Mouse (Mus musculus): ENCODE results near the gene Mad1l1. TPM values are rescaled to one million over a fixed set of nuclear protein-coding genes. Genes with fewer than 3 reads are reported as not detected.

Mad1l1 gene
- total RNA-seq, 2 experiments from 2014 or later, result 17.6 to 18.6 TPM

DNA sequence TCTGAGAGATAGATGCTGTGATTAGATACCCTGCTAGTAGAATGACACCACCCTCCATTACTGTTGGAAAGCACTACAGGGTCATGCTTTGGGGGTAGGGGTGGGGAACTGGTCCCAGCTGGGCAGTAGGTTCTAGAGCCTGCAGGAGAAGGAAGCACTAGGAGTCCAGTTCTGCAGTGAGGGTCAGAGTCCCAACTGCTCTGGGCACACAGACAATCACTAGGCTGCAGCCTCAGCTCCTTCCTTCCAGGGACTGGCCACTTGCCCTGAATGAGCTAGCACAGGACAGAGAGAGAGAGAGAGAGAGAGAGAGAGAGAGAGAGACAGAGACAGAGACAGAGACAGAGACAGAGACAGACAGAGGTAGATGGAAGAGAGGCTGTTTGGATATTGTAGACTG is 255.1 kb downstream of the Mad1l1 start:
- no peak for DNase-seq (ENCODE audit: extremely low spot score in 1 of 2, low spot score in 1 of 2)

DNA sequence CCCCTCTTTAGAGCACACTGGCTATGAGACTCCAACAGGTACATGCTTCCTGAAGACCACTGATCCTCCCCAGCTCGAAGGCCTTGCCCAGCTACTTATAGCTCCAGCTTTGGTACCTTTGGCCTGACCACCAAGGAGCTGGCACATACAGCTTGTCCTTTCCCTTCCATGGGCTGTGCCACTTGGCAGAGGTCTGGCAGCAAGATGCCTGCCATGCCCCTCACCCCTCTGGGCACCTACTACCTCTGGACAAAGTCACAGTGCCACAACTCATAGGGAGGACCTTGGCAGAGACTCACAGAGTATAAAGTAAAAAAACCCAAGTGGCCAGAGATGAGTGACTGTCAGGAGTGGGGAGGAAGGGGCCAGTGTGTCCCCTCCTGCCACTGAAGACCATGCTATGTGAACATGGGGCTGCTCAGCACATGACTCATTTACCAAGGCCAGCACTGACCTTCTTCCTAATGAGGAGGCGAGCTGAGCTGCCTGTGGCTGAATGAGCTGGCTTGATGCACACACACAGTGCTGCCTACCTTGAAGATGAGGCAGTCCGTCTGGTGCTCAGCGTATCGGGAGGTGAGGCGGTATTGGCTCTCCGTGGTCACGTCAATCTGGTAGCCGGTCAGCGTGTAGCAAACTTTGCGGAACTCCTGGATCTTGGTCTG is 255.9 kb downstream of the Mad1l1 start:
- DNase-seq (ENCODE audit: extremely low spot score in 1 of 2, low spot score in 1 of 2), result no peak

DNA sequence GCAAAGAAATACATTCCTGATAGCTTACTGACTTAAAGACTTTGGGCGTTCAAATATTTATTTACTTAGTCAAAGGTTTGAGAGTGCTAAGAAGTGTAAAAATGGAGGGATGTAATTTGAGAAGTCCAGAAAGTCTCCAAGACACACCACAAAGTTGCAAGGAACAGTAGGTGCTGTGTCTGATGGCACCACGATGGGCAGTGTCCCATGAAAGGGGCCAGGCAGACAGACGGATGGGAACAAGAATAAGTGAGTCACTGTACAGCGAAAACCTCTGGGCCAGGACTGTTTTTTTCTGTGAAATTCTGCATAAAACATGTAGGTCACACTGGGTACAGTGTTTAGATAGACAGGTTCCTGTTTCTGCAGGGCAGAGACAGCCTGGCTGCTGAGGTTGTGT is 256.8 kb downstream of the Mad1l1 start:
- no peak for DNase-seq (ENCODE audit: extremely low spot score in 1 of 2, low spot score in 1 of 2)

DNA sequence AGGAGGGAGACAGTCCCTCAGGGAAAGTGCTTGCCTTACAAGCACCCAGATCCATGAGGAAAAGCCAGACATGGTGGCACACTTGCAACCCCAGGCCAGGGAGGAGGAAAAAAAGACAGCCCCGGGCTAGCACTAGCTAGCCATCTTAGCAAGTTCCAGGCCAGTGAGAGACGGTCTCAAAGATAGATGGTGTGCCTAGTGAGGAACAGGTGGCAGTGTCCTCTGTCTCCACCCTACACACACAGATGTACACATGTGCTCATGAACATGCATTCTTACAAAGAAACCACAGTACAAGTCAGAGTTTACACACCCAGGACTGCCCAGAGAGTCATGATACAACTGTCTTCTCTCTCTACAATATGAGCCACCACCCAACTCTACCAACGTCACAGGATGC is 258.5 kb downstream of the Mad1l1 start:
- DNase-seq (ENCODE audit: extremely low spot score in 1 of 2, low spot score in 1 of 2), result no peak

GRCm38 (mm10) chr5:140062316-140062715 is 259.0 kb downstream of the Mad1l1 start:
- no peak for DNase-seq (ENCODE audit: extremely low spot score in 1 of 2, low spot score in 1 of 2)

- DNase-seq (ENCODE audit: extremely low spot score in 1 of 2, low spot score in 1 of 2), result peak; percentile 34 to 49
These were observed 260.0 kb downstream of the Mad1l1 start for GRCm38 (mm10) chr5:140061296-140061879.

GRCm38 (mm10) chr5:140056291-140056690 is 265.1 kb downstream of the Mad1l1 start:
- no peak for DNase-seq (ENCODE audit: extremely low spot score in 1 of 2, low spot score in 1 of 2)

- DNase-seq (ENCODE audit: extremely low spot score in 1 of 2, low spot score in 1 of 2), result no peak
These were observed 265.9 kb downstream of the Mad1l1 start for GRCm38 (mm10) chr5:140055431-140055830.

DNA sequence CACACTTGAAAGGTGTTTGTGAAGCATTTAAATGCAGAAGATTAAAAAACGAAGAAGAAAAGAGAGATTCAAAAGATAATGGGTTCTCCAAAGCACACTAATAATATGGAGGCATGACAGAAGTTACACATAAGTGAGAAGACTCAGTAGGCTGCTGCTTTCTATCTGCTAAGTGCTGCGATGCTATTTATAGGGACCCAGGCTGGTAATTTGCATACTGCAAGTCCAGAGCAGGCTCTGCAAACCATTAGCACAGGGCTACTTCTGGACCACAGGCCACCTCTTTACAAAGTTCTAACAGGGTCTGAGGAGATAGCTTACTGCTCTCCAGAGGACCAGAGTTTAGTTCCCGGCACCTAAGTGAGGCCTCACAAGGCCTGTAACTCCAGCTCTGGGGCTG is 267.7 kb downstream of the Mad1l1 start:
- DNase-seq (ENCODE audit: extremely low spot score in 1 of 2, low spot score in 1 of 2), result no peak

DNA sequence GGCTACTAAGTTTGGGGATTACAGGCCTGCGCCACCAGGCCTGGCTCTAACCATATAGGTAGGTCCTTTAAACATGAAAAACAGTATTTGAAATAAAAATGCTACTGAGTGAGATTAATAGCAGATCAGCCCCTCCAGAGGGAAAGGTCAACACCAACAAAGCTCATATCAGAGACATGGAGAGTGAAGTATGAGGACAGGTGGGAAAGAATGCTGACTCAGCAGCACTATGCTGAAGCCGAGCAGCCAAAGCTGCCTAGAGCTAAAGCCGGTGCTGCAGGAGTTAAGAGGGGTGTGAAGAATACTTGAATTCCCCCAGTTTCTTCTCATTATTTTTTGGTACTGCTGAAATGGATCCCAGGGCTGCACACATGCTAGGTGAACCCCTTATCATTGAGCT is 268.9 kb downstream of the Mad1l1 start:
- DNase-seq (ENCODE audit: extremely low spot score in 1 of 2, low spot score in 1 of 2), result no peak

GRCm38 (mm10) chr5:140045453-140045852 is 275.9 kb downstream of the Mad1l1 start:
- DNase-seq (ENCODE audit: extremely low spot score in 1 of 2, low spot score in 1 of 2), result no peak

DNA sequence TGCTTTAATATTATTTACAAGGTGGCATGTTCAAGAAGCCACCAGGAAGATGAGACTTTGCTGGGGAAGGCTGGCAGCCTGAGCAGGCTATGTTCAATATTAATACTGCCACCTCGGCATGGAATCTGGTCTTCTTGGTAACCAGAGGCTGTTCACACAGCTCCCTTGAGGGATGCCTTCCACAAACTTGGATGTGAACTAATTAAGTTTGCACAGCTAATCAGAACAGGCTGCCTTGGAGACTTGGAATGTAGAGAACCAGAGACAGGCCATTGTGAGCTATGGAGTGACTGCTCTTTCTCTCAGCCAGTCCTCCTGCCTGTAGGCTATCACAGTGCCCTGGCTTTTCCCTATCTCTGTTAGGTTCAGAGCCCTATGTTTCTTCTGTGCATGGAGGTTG is 278.4 kb downstream of the Mad1l1 start:
- DNase-seq (ENCODE audit: extremely low spot score in 1 of 2, low spot score in 1 of 2), result no peak

DNA sequence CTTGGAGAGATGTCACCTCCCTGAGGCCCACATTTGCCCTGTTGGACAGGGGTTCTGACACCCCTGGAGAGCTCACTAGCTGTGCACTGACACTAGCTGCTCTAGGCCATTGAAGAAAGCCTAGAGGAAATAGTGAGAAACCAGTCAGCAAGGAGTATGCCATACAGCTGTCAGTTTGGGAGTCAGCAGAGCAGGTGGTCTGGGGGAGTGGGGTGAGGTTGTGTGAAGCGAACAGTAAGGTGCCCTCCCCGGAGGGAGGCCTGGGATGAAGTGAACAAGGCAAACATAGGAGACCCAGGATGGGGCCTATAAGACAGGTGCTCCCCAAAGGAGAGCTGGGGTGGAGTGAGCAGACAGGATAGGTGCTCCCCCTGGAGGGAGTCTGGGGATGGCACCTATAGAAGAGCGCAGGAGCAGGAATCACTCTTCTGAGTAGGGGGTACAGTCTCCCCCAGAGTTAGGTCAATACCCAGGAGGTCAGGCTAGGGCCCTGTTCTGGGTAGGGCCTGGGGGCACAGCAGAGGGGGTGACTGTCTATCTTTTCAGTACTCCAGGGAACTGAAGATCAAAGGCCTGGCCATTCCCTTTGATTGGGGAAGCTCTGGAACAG is 279.2 kb downstream of the Mad1l1 start:
- peak in 1 of 2 experiments; percentile 39 for DNase-seq (ENCODE audit: extremely low spot score in 1 of 2, low spot score in 1 of 2)

- no peak for DNase-seq (ENCODE audit: extremely low spot score in 1 of 2, low spot score in 1 of 2)
These were observed 280.3 kb downstream of the Mad1l1 start for GRCm38 (mm10) chr5:140041055-140041454.

- DNase-seq (ENCODE audit: extremely low spot score in 1 of 2, low spot score in 1 of 2), result no peak
These were observed 283.6 kb downstream of the Mad1l1 start for GRCm38 (mm10) chr5:140037587-140038233.

DNA sequence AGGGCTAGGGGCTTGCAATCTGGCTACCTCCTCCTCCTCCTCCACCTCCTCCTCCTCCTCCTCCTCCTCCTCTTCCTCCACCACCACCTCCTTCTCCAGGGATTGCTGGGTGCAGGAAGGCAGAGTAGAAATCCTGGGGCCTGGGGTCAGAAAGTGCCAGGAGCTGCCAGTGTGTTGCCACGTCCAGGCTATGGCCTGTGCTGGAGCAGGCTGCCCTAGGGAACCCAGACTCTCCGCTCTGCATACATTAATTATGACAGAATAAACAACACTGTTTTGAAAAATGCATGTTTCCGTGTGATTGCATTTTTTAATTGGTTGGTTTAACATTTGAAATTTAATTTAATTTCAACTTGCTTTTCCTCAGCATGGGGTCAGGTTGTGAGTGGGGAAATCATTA is 285.7 kb downstream of the Mad1l1 start:
- DNase-seq (ENCODE audit: extremely low spot score in 1 of 2, low spot score in 1 of 2), result no peak

GRCm38 (mm10) chr5:140035025-140035330 is 286.4 kb downstream of the Mad1l1 start:
- no peak for DNase-seq (ENCODE audit: extremely low spot score in 1 of 2, low spot score in 1 of 2)

GRCm38 (mm10) chr5:140034300-140035024 is 286.9 kb downstream of the Mad1l1 start:
- no peak for DNase-seq (ENCODE audit: extremely low spot score in 1 of 2, low spot score in 1 of 2)

DNA sequence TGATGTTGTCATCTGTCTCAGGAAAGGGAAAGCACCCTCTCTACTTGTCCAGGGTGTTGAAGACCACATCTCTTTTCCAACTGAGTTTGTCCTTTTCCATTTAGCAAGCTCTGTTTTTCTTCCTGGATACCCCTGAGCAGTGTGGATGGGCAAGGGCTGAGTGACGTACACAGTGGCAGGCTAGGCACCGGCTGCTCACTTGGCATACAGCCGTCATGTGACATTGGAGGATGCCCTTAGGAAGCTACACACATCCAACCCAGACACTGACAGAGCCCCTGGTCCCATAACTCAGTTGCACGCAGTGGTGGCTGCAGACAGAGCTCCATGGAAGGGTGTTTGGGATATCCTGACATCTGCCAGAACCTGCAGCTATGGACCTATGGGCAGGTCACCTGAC is 295.0 kb downstream of the Mad1l1 start:
- no peak for DNase-seq (ENCODE audit: extremely low spot score in 1 of 2, low spot score in 1 of 2)

DNA sequence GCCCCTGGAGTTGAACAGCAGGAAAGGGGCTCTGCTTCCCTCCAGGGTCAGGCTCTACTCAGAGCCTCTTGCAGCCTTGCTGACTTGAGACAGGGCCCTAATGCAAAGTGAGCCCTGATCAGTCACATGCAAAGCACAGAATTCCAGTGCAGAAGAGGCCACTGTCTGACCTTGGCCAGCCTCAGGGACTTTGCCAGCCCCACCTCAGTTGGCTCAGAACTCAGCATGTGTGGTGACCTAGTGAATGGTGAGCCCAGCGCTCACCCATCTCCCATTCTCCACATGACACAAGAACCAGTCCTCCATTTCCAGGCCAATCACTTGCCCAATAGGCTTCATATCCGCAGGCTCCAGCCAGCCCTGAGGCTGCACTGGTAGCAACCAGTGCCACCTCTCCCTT is 296.1 kb downstream of the Mad1l1 start:
- no peak for DNase-seq (ENCODE audit: extremely low spot score in 1 of 2, low spot score in 1 of 2)

GRCm38 (mm10) chr5:140023941-140024500 is 297.3 kb downstream of the Mad1l1 start:
- peak in 1 of 2 experiments; percentile 18 for DNase-seq (ENCODE audit: extremely low spot score in 1 of 2, low spot score in 1 of 2)
